Mouse (Mus musculus) liver, embryonic 11.5 days (tissue): ENCODE results near the gene Tnp2. TPM values are rescaled to one million over a fixed set of nuclear protein-coding genes. Genes with fewer than 3 reads are reported as not detected.

ENCODE experiments used
- ATAC-seq: fragments of 200-750 bp; cut with Nextera tagmentation; replicated peaks from 2 replicates; pipeline ENCODE4 v1.8.0; 2017; ENCODE audit warnings: moderate number of reproducible peaks, mild to moderate bottlenecking, moderate TSS enrichment, moderate library complexity; ENCODE audit not compliant: low FRiP score
- DNase-seq: peaks from one replicate; pipeline ENCODE4 v3.0.0-alpha.2; 2017; ENCODE audit warnings: low spot score
- H3K27ac ChIP-seq: fragments of 300-500 bp; sonication (generic); 2 replicates; pipeline ENCODE4 v1.5.1; 2014; ENCODE audit warnings: mild to moderate bottlenecking, low read depth, low read length, control low read depth
- H3K27me3 ChIP-seq: fragments of 300-500 bp; sonication (generic); replicated peaks from 2 replicates; pipeline ENCODE4 v1.6.1; 2014; ENCODE audit warnings: low read length, mixed read lengths; ENCODE audit not compliant: control insufficient read depth, insufficient read depth
- H3K36me3 ChIP-seq: fragments of 300-500 bp; sonication (generic); 2 replicates; pipeline ENCODE4 v1.6.1; 2014; ENCODE audit warnings: mild to moderate bottlenecking, low read length, moderate library complexity, mixed read lengths; ENCODE audit not compliant: control insufficient read depth, insufficient read depth
- H3K4me1 ChIP-seq: fragments of 300-500 bp; sonication (generic); replicated peaks from 2 replicates; pipeline ENCODE4 v1.6.1; 2014; ENCODE audit warnings: low read length, mixed read lengths; ENCODE audit not compliant: control insufficient read depth, insufficient read depth
- H3K4me2 ChIP-seq: fragments of 300-500 bp; sonication (generic); 2 replicates; pipeline ENCODE4 v1.6.1; 2014; ENCODE audit warnings: mild to moderate bottlenecking, control low read depth, moderate library complexity
- H3K4me3 ChIP-seq: fragments of 300-500 bp; sonication (generic); 2 replicates; pipeline ENCODE4 v1.5.1; 2014; ENCODE audit warnings: low read depth, low read length, control low read depth
- H3K9ac ChIP-seq: fragments of 300-500 bp; sonication (generic); 2 replicates; pipeline ENCODE4 v1.6.1; 2014; ENCODE audit warnings: low read depth, low read length, control low read depth
- H3K9me3 ChIP-seq: fragments of 300-500 bp; sonication (generic); 2 replicates; pipeline ENCODE4 v1.6.1; 2016; ENCODE audit warnings: low read length, inconsistent platforms, mixed read lengths; ENCODE audit not compliant: control insufficient read depth
- WGBS: fragments of 180-500 bp; shearing (Covaris S2); extraction: QIAGEN DNeasy Blood & Tissue Kit; methylation state at CpG from one replicate; pipeline ENCODE4 v1.1.7; 2014; 5-methylcytosine and 5-hydroxymethylcytosine counted together
- polyA plus RNA-seq: library from polyadenylated mRNA; unstranded; fragments of >200 nt; fragmentation: Nextera tagmentation; extraction: Ambion mirVana; gene quantifications from 2 replicates; pipeline ENCODE4 v1.2.1, GENCODE M21; 2014

Gene Tnp2
- polyA plus RNA-seq, 1 experiment from 2014 or later = not detected

GRCm38 (mm10) chr16:10769661-10770060 lies 18.8 kb downstream of the Tnp2 start:
- Histone ChIP-seq H3K27me3 (peaks cover 6% of the 10 kb centered on the region; the same call in 1 of the 2 replicates), H3K36me3 (no peaks in the 10 kb centered on the region), H3K9me3 (no peaks in the 10 kb centered on the region), H3K9ac (no peak overlapping the region), H3K4me3 (no peak overlapping the region), H3K4me2 (no peak overlapping the region), H3K27ac (no peak overlapping the region), H3K4me1 (peaks cover 26% of the 10 kb centered on the region)
- DNase-seq (no peak), ATAC-seq (no peak)
- 35% methylated on average over 2 of the region's 2 CpGs for WGBS

GRCm38 (mm10) chr16:10768821-10769220 lies 19.6 kb downstream of the Tnp2 start:
- WGBS = 38% methylated on average over 9 of the region's 9 CpGs
- Histone ChIP-seq H3K36me3 (no peaks in the 10 kb centered on the region), H3K27me3 (peaks cover 6% of the 10 kb centered on the region; the same call in 1 of the 2 replicates), H3K4me3 (no peak overlapping the region), H3K9ac (no peak overlapping the region), H3K4me2 (no peak overlapping the region), H3K27ac (no peak overlapping the region), H3K9me3 (no peaks in the 10 kb centered on the region), H3K4me1 (peaks cover 26% of the 10 kb centered on the region)
- ATAC-seq (no peak), DNase-seq (no peak)

GRCm38 (mm10) chr16:10767158-10767557 lies 21.3 kb downstream of the Tnp2 start:
- H3K27ac ChIP-seq = no peak overlapping the region
- H3K4me2 ChIP-seq = no peak overlapping the region
- no peaks in the 10 kb centered on the region for H3K36me3 ChIP-seq
- H3K4me3 ChIP-seq = no peak overlapping the region
- 43% methylated on average over 4 of the region's 4 CpGs for WGBS
- no peaks in the 10 kb centered on the region for H3K9me3 ChIP-seq
- H3K4me1 ChIP-seq = peaks cover 21% of the 10 kb centered on the region
- DNase-seq (no peak), ATAC-seq (no peak)
- H3K9ac ChIP-seq = no peak overlapping the region
- H3K27me3 ChIP-seq = peaks cover 6% of the 10 kb centered on the region; the same call in 1 of the 2 replicates

GRCm38 (mm10) chr16:10764323-10764722 lies 24.1 kb downstream of the Tnp2 start:
- H3K4me2 ChIP-seq = no peak overlapping the region
- H3K4me3 ChIP-seq = no peak overlapping the region
- no peaks in the 10 kb centered on the region for H3K9me3 ChIP-seq
- ATAC-seq = no peak
- H3K27me3 ChIP-seq = peaks cover 6% of the 10 kb centered on the region; the same call in 1 of the 2 replicates
- H3K27ac ChIP-seq = no peak overlapping the region
- DNase-seq = no peak
- H3K4me1 ChIP-seq = peaks cover 4% of the 10 kb centered on the region; the same call in 1 of the 2 replicates
- no peak overlapping the region for H3K9ac ChIP-seq
- 58% methylated on average over 2 of the region's 2 CpGs for WGBS
- H3K36me3 ChIP-seq = no peaks in the 10 kb centered on the region

GRCm38 (mm10) chr16:10763540-10764264 lies 24.8 kb downstream of the Tnp2 start:
- 47% methylated on average over 6 of the region's 6 CpGs for WGBS
- Histone ChIP-seq H3K4me2 (no peak overlapping the region), H3K27me3 (peaks cover 6% of the 10 kb centered on the region; the same call in 1 of the 2 replicates), H3K9ac (no peak overlapping the region), H3K4me1 (peaks cover 2% of the 10 kb centered on the region; the same call in 1 of the 2 replicates), H3K36me3 (no peaks in the 10 kb centered on the region), H3K4me3 (no peak overlapping the region), H3K9me3 (no peaks in the 10 kb centered on the region), H3K27ac (no peak overlapping the region)
- DNase-seq (no peak), ATAC-seq (no peak)

- WGBS = 68% methylated on average over 5 of the region's 5 CpGs
- no peak overlapping the region for H3K27ac ChIP-seq
- H3K4me3 ChIP-seq = no peak overlapping the region
- H3K9me3 ChIP-seq = no peaks in the 10 kb centered on the region
- no peaks in the 10 kb centered on the region for H3K36me3 ChIP-seq
- 0 out of 2 replicates have a peak, but pooled peaks cover 3% of the 10 kb centered on the region for H3K27me3 ChIP-seq
- no peak for DNase-seq
- ATAC-seq = no peak
- H3K4me1 ChIP-seq = no peaks in the 10 kb centered on the region
- no peak overlapping the region for H3K4me2 ChIP-seq
- no peak overlapping the region for H3K9ac ChIP-seq
Measured at GRCm38 (mm10) chr16:10762569-10763180, 25.8 kb downstream of the Tnp2 start.

- WGBS = 54% methylated on average over 8 of the region's 8 CpGs
- H3K4me2 ChIP-seq = no peak overlapping the region
- H3K9ac ChIP-seq = no peak overlapping the region
- H3K27ac ChIP-seq = no peak overlapping the region
- H3K4me3 ChIP-seq = no peak overlapping the region
- no peaks in the 10 kb centered on the region for H3K4me1 ChIP-seq
- H3K27me3 ChIP-seq = 0 out of 2 replicates have a peak, but pooled peaks cover 3% of the 10 kb centered on the region
- no peaks in the 10 kb centered on the region for H3K36me3 ChIP-seq
- no peak for ATAC-seq
- no peaks in the 10 kb centered on the region for H3K9me3 ChIP-seq
- no peak for DNase-seq
Measured at GRCm38 (mm10) chr16:10761182-10761581, 27.3 kb downstream of the Tnp2 start.

- Histone ChIP-seq H3K4me3 (no peak overlapping the region), H3K27ac (no peak overlapping the region), H3K4me2 (no peak overlapping the region), H3K36me3 (no peaks in the 10 kb centered on the region), H3K4me1 (no peaks in the 10 kb centered on the region), H3K9me3 (no peaks in the 10 kb centered on the region), H3K9ac (no peak overlapping the region), H3K27me3 (no peaks in the 10 kb centered on the region)
- no peak for DNase-seq
- ATAC-seq = no peak
- 69% methylated on average over 6 of the region's 6 CpGs for WGBS
Measured at GRCm38 (mm10) chr16:10756168-10756567, 32.3 kb downstream of the Tnp2 start.
